Mouse (Mus musculus): Measurements from ENCODE around the gene Mcf2.

GRCm38 (mm10) chrX:60169511-60169910 lies 9.4 kb downstream of the Mcf2 start:
- TF ChIP-seq CTCF (IDR thresholded peaks at IDR 0.05) (no peak), EP300 (IDR thresholded peaks at IDR 0.05) (no peak)
